Mouse (Mus musculus) left cerebral cortex, adult 2 months (tissue): ENCODE measurements around the gene Col6a5. TPM values are rescaled to one million over a fixed set of nuclear protein-coding genes. Genes with fewer than 3 reads are reported as not detected.

Experiments
- DNase-seq, 2 experiments: peaks; one replicate each; pipeline ENCODE4 v3.0.0; 2021 to 2022; ENCODE audit warnings: low spot score in 2 of 2, mixed read lengths in 1 of 2; ENCODE audit errors: extremely low spot score in 1 of 2
- H3K27ac ChIP-seq: fragments of 200-600 bp; 2 replicates; pipeline ENCODE4 v1.8.1; 2022
- H3K4me3 ChIP-seq: fragments of 200-600 bp; 2 replicates; pipeline ENCODE4 v1.8.1; 2022
- CTCF ChIP-seq: fragments of 200-600 bp; IDR thresholded peaks from 2 replicates; pipeline ENCODE4 v1.8.1; 2022; ENCODE audit warnings: antibody characterized with exemption, mild to moderate bottlenecking, moderate library complexity
- intact Hi-C: fragments of 180-260 bp; cut with DNase I; formaldehyde crosslinking; loops from one replicate; pipeline ENCODE4 v1.15.1; 2025
- total RNA-seq, 2 experiments: library from RNA; stranded (reverse); gene quantifications; 2 replicates each; pipeline ENCODE4 v1.2.3; 2021

The Col6a5 gene
- total RNA-seq, 2 experiments from 2014 or later, result 0.42 to 0.66 TPM

- H3K4me3 ChIP-seq, result no peak overlapping the region
- no peak for TF ChIP-seq CTCF
- intact Hi-C loops, result no loop called here
- DNase-seq, result no peak
- H3K27ac ChIP-seq, result no peak overlapping the region
Observed at GRCm38 (mm10) chr9:105811458-105811857, 149.0 kb downstream of the Col6a5 start.

- intact Hi-C loops, result no loop called here
- no peak for DNase-seq
- Histone ChIP-seq H3K4me3 (no peak overlapping the region), H3K27ac (no peak overlapping the region)
- TF ChIP-seq CTCF, result no peak
Observed at GRCm38 (mm10) chr9:105808920-105809505, 151.4 kb downstream of the Col6a5 start.

Other genes with a start within 250 kb of the Col6a5 start
- under 1 TPM; 0.30 to 0.34 TPM for gene Col6a6, start 132.5 kb downstream of the Col6a5 start, total RNA-seq
- 1 to 10 TPM; 1.5 to 2.2 TPM for gene Col6a4, start 136.1 kb upstream of the Col6a5 start, total RNA-seq
- gene Glyctk, start 197.5 kb upstream of the Col6a5 start, total RNA-seq, result 1 to 10 TPM; 4.0 to 5.0 TPM
- 100 to 1,000 TPM; 117 to 126 TPM for gene Wdr82, start 210.3 kb upstream of the Col6a5 start, total RNA-seq
- 10 to 100 TPM; 22.2 to 26.4 TPM for gene Ppm1m, start 239.1 kb upstream of the Col6a5 start, total RNA-seq
- gene Twf2, start 242.5 kb upstream of the Col6a5 start, total RNA-seq, result 10 to 100 TPM; 60.3 to 61.1 TPM